Comparison of ENCODE assay signal across 15 mouse cellular contexts in the genomic region with DNA sequence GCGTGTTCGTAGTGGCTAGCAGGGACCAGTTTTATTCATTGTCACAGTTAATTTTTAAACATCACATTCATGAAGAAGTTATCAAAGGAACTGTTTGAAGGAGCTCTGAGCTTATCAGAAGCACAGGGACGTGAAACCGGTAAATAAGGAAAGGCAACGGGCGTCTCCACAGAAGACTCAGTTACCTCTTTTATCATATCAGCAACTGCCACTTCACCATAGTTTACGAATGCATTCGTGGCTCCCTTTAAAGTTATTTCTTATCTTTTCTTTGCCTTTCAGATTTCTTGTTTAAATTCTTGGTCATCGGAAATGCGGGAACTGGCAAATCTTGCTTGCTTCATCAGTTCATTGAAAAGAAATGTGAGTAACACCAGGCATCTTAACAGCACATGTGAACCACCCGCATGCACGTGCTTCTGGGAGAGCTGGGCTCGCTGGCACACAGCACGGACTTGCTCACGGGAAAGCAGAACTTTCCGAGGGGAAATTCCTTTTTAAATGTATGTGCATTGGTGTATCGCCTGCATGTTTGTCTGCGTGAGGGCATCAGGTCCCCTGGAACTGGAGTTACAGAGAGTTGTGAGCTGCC.
"Had no signal": no experiment of that assay in that cellular context is flagged by ENCODE, and none has a peak within 500 bp of the region (broad histone marks: within the 10 kb centered on the region; RNA-seq: fewer than 3 reads in every experiment).

No protein-coding gene starts in this region.

- H3K27ac ChIP-seq: intestine, embryonic 15.5 days; layer of hippocampus, adult 2 months; limb, embryonic 10.5 days; midbrain, embryonic 15.5 days; neural tube, embryonic 12.5 days; stomach, embryonic 15.5 days had no signal

- DNase-seq: kidney, adult 18-20 months; kidney, postnatal 10 days; kidney, postnatal 4 days; lung, adult 2 months; lung, postnatal 36 days; right cerebral cortex, postnatal 14 days; thymus, postnatal 14 days had no signal

- H3K27me3 ChIP-seq: intestine, embryonic 15.5 days; midbrain, embryonic 15.5 days; neural tube, embryonic 12.5 days; stomach, embryonic 15.5 days had no signal

- H3K9me3 ChIP-seq: intestine, embryonic 15.5 days; limb, embryonic 10.5 days; midbrain, embryonic 15.5 days; stomach, embryonic 15.5 days had no signal

- H3K4me1 ChIP-seq: intestine, embryonic 15.5 days; limb, embryonic 10.5 days; midbrain, embryonic 15.5 days; neural tube, embryonic 12.5 days; stomach, embryonic 15.5 days had no signal

- H3K4me3 ChIP-seq: intestine, embryonic 15.5 days; layer of hippocampus, adult 2 months; limb, embryonic 10.5 days; midbrain, embryonic 15.5 days; neural tube, embryonic 12.5 days; stomach, embryonic 15.5 days had no signal

- ATAC-seq: intestine, embryonic 15.5 days; lung, postnatal 0 days; midbrain, embryonic 15.5 days had no signal

- H3K9ac ChIP-seq: intestine, embryonic 15.5 days; midbrain, embryonic 15.5 days; neural tube, embryonic 12.5 days; stomach, embryonic 15.5 days had no signal

- H3K4me2 ChIP-seq: intestine, embryonic 15.5 days; midbrain, embryonic 11.5 days; midbrain, embryonic 15.5 days; neural tube, embryonic 12.5 days; stomach, embryonic 15.5 days had no signal
